Mouse (Mus musculus) stomach, postnatal 0 days (tissue): ENCODE measurements at regions not wholly inside any gene's neighbourhood (a gene's known extent, or its start where the extent isn't known, plus 50 kb on each side); places are given as distances from the start of the nearest gene placed in this dataset.

Experiments
- CTCF ChIP-seq: IDR thresholded peaks from 2 replicates; pipeline ENCODE4 v1.5.1; 2016; ENCODE audit warnings: antibody characterized with exemption, low read depth, mild to moderate bottlenecking, moderate library complexity
- EP300 ChIP-seq: optimal IDR thresholded peaks from 2 replicates; pipeline ENCODE3; 2016; ENCODE audit warnings: antibody characterized with exemption

GRCm38 (mm10) chr16:72194320-72194719 lies 113.8 kb upstream of the Robo1 start:
- TF ChIP-seq CTCF (no peak), EP300 (no peak)
